Mouse (Mus musculus): ENCODE data around the gene Nxpe4. TPM values are rescaled to one million over a fixed set of nuclear protein-coding genes. Genes with fewer than 3 reads are reported as not detected.

Nxpe4 gene
- total and polyA plus RNA-seq, 3 experiments = 9.2 to 14.9 TPM; not detected in 1

- Histone ChIP-seq H3K9me3 (replicated peaks; ENCODE audit: insufficient read depth, low read length) (no peaks in the 10 kb centered on the region), H3K36me3 (ENCODE audit: control insufficient read depth in 1 of 2, insufficient read depth in 2 of 2, low read length in 2 of 2) (no peaks in the 10 kb centered on the region), H3K4me3 (ENCODE audit: control insufficient read depth in 1 of 2, insufficient read depth in 1 of 2, low read depth in 2 of 2, low read length in 2 of 2) (no peak overlapping the region), H3K27ac (ENCODE audit: control insufficient read depth, low read depth, low read length) (no peak overlapping the region), H3K9ac (ENCODE audit: control insufficient read depth, low read depth, low read length, poor library complexity, severe bottlenecking) (no peak overlapping the region), H3K4me1 (ENCODE audit: control insufficient read depth in 1 of 2, insufficient read depth in 2 of 2, low read length in 2 of 2) (no peaks in the 10 kb centered on the region), H3K27me3 (ENCODE audit: control insufficient read depth in 1 of 2, insufficient read depth in 2 of 2, low read length in 2 of 2) (no peaks in the 10 kb centered on the region; a peak in 1 of 4 replicates), H3K79me2 (ENCODE audit: control insufficient read depth, insufficient read depth, low read length, poor library complexity) (no peaks in the 10 kb centered on the region)
- no peak for DNase-seq (ENCODE audit: low read depth, low spot score)
- TF ChIP-seq TBP (IDR thresholded peaks at IDR 0.05; ENCODE audit: low read depth, low read length) (no peak), CTCF (IDR thresholded peaks at IDR 0.05 in 2 of 3, conservative IDR thresholded peaks at IDR 0.05 in 1 of 3; ENCODE audit: control insufficient read depth in 1 of 3, insufficient read depth in 1 of 3, low read depth in 2 of 3, low read length in 3 of 3, poor library complexity in 1 of 3, severe bottlenecking in 1 of 3) (no peak), MAX (IDR thresholded peaks at IDR 0.05; ENCODE audit: low read length) (no peak), USF1 (IDR thresholded peaks at IDR 0.05; ENCODE audit: low read depth, low read length) (no peak), RCOR1 (IDR thresholded peaks at IDR 0.05; ENCODE audit: low read depth, low read length) (no peak), HCFC1 (IDR thresholded peaks at IDR 0.05; ENCODE audit: low read depth, low read length) (no peak), ETS1 (IDR thresholded peaks at IDR 0.05; ENCODE audit: low read depth, low read length) (no peak), MXI1 (IDR thresholded peaks at IDR 0.05; ENCODE audit: low read depth, low read length) (no peak), GABPA (IDR thresholded peaks at IDR 0.05; ENCODE audit: low read depth, low read length) (no peak), ZC3H11A (IDR thresholded peaks at IDR 0.05; ENCODE audit: low read depth, low read length) (no peak), USF2 (IDR thresholded peaks at IDR 0.05; ENCODE audit: borderline replicate concordance in 1 of 2, insufficient read depth in 1 of 2, low read depth in 1 of 2, low read length in 2 of 2) (no peak), NELFE (IDR thresholded peaks at IDR 0.05; ENCODE audit: low read depth, low read length) (no peak), POLR2AphosphoS5 (IDR thresholded peaks at IDR 0.05; ENCODE audit: borderline replicate concordance, low read depth, low read length) (no peak), UBTF (IDR thresholded peaks at IDR 0.05; ENCODE audit: borderline replicate concordance, insufficient read depth, low read depth, low read length) (no peak), MAZ (IDR thresholded peaks at IDR 0.05; ENCODE audit: low read depth, low read length) (no peak), RAD21 (IDR thresholded peaks at IDR 0.05; ENCODE audit: low read depth, low read length) (no peak), TAL1 (IDR thresholded peaks at IDR 0.05; ENCODE audit: low read length) (no peak), GATA1 (IDR thresholded peaks at IDR 0.05; ENCODE audit: low read depth, low read length) (no peak), SMC3 (IDR thresholded peaks at IDR 0.05; ENCODE audit: low read depth, low read length) (no peak)
These were observed 259.7 kb downstream of the Nxpe4 start for GRCm38 (mm10) chr9:48421561-48421960.

GRCm38 (mm10) chr9:48422382-48422781, 260.6 kb downstream of the Nxpe4 start:
- Histone ChIP-seq H3K27ac (ENCODE audit: control insufficient read depth, low read depth, low read length) (no peak overlapping the region), H3K9me3 (replicated peaks; ENCODE audit: insufficient read depth, low read length) (no peaks in the 10 kb centered on the region), H3K27me3 (ENCODE audit: control insufficient read depth in 1 of 2, insufficient read depth in 2 of 2, low read length in 2 of 2) (no peaks in the 10 kb centered on the region; a peak in 1 of 4 replicates), H3K9ac (ENCODE audit: control insufficient read depth, low read depth, low read length, poor library complexity, severe bottlenecking) (no peak overlapping the region), H3K4me1 (ENCODE audit: control insufficient read depth in 1 of 2, insufficient read depth in 2 of 2, low read length in 2 of 2) (no peaks in the 10 kb centered on the region), H3K36me3 (ENCODE audit: control insufficient read depth in 1 of 2, insufficient read depth in 2 of 2, low read length in 2 of 2) (no peaks in the 10 kb centered on the region), H3K4me3 (ENCODE audit: control insufficient read depth in 1 of 2, insufficient read depth in 1 of 2, low read depth in 2 of 2, low read length in 2 of 2) (no peak overlapping the region), H3K79me2 (ENCODE audit: control insufficient read depth, insufficient read depth, low read length, poor library complexity) (no peaks in the 10 kb centered on the region)
- DNase-seq (ENCODE audit: low read depth, low spot score) = no peak
- TF ChIP-seq ZMIZ1 (IDR thresholded peaks at IDR 0.05; ENCODE audit: low read depth, low read length) (no peak), GABPA (IDR thresholded peaks at IDR 0.05; ENCODE audit: low read depth, low read length) (no peak), ZNF384 (IDR thresholded peaks at IDR 0.05; ENCODE audit: low read depth, low read length) (no peak), RCOR1 (IDR thresholded peaks at IDR 0.05; ENCODE audit: low read depth, low read length) (no peak), TCF12 (IDR thresholded peaks at IDR 0.05; ENCODE audit: low read depth, low read length) (no peak), KAT2A (conservative IDR thresholded peaks at IDR 0.05; ENCODE audit: low read depth, low read length) (no peak), TAL1 (IDR thresholded peaks at IDR 0.05; ENCODE audit: low read length) (no peak), MAFK (IDR thresholded peaks at IDR 0.05; ENCODE audit: borderline replicate concordance, low read depth, low read length) (no peak), POLR2AphosphoS5 (IDR thresholded peaks at IDR 0.05; ENCODE audit: borderline replicate concordance, low read depth, low read length) (no peak), MEF2A (IDR thresholded peaks at IDR 0.05; ENCODE audit: extremely low read depth, insufficient replicate concordance, low read depth, low read length, poor library complexity, severe bottlenecking) (no peak), EP300 (IDR thresholded peaks at IDR 0.05; ENCODE audit: low read depth in 1 of 2, low read length in 2 of 2) (no peak), USF1 (IDR thresholded peaks at IDR 0.05; ENCODE audit: low read depth, low read length) (no peak), NRF1 (IDR thresholded peaks at IDR 0.05; ENCODE audit: insufficient read depth, low read depth, low read length, poor library complexity, severe bottlenecking) (no peak), SMC3 (IDR thresholded peaks at IDR 0.05; ENCODE audit: low read depth, low read length) (no peak), MYC (IDR thresholded peaks at IDR 0.05; ENCODE audit: low read depth, low read length) (no peak)
